Mouse (Mus musculus) brain, embryonic 14.5 days (tissue): ENCODE measurements around the gene Ccnd1.

Experiments used
- CTCF ChIP-seq: fragments of 200-500 bp; IDR thresholded peaks from 2 replicates; pipeline ENCODE4 v1.5.1; 2012; ENCODE audit warnings: inconsistent platforms, mild to moderate bottlenecking, moderate library complexity, borderline replicate concordance; ENCODE audit not compliant: insufficient read depth, insufficient read length; ENCODE audit errors: extremely low read depth
- POLR2A ChIP-seq: fragments of 200-500 bp; IDR thresholded peaks from 2 replicates; pipeline ENCODE4 v1.6.1; 2012; ENCODE audit warnings: mild to moderate bottlenecking, inconsistent platforms, borderline replicate concordance; ENCODE audit not compliant: poor library complexity, insufficient read depth, insufficient read length, severe bottlenecking; ENCODE audit errors: extremely low read depth

DNA sequence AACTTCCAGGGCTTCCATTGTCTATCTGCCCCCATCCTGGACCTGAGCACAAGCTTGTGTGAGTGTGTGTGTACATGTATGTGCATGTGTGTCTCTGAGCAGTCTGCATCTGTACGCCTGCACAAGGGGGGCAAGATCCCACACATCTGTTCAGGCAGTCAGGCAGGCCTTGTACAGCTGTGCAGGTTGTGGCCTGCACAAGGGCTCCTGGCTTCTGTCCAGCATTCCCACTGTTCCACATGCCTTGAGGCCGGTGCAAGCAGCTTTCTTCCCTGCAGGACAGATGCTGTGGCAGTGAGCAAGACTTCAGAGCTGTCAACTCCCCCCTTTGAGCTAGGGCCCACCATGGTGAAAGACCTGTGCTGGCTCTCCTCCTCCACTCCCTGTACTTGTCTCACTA is 56.6 kb downstream of the Ccnd1 start:
- TF ChIP-seq CTCF (no peak), POLR2A (no peak)
